Mouse (Mus musculus) kidney, adult 2 months (tissue): ENCODE data around the gene Trmt10b.

Experiments
- CTCF ChIP-seq: fragments of 200-500 bp; conservative IDR thresholded peaks from 2 replicates; pipeline ENCODE4 v1.5.1; 2011; ENCODE audit warnings: low read depth, mild to moderate bottlenecking, control low read depth, low read length, moderate library complexity, mixed read lengths; ENCODE audit not compliant: insufficient read depth, insufficient read length
- POLR2A ChIP-seq: fragments of 200-500 bp; IDR thresholded peaks from one replicate; pipeline ENCODE4 v1.6.1; 2011; ENCODE audit warnings: low read depth, low read length, control low read depth

DNA sequence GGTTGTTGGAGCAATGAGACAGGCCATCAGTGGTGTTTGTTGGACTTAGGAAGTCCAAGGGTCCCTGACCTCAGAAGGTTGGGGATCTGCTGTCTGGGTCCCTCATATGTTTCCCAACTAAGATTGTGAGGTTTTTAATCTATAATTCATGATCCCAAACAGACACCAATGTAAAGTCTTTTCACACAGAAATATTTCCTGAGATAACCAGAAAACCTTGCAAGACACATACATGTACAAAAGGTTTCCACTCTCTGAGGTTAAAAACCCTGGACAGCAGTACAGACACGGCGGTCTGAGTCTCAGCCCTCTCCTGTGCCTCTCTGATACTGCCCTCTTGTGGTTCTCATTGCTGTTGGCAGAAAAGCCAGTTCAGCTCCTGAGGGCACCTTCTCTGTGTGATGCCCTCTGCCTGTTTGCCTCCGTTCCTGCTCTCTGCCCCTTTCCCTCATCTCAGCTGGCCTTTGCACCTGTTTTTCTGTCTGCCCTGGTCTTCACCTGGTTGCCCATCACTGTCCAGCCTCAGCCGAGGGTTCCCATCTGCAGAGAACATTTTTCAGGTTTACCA, 16.9 kb upstream of the Trmt10b start:
- TF ChIP-seq CTCF, result peak; percentile 93
- no peak for TF ChIP-seq POLR2A
